Mouse (Mus musculus): Measurements from ENCODE around the gene Gm45618.

The Gm45618 gene

GRCm38 (mm10) chr7:142094301-142095143 is 26.0 kb downstream of the Gm45618 start:
- DNase-seq (ENCODE audit: low spot score in 2 of 2): peak; percentile 71 to 81

- no peak for DNase-seq (ENCODE audit: low spot score in 2 of 2)
These were observed 26.8 kb downstream of the Gm45618 start for GRCm38 (mm10) chr7:142093696-142094240.

GRCm38 (mm10) chr7:142092991-142093390 is 27.5 kb downstream of the Gm45618 start:
- no peak for DNase-seq (ENCODE audit: low spot score in 2 of 2)

- peak; percentile 60 to 71 for DNase-seq (ENCODE audit: low spot score in 2 of 2)
These were observed 28.7 kb downstream of the Gm45618 start for GRCm38 (mm10) chr7:142091848-142092247.

- DNase-seq (ENCODE audit: low spot score in 2 of 2): no peak
These were observed 30.7 kb downstream of the Gm45618 start for GRCm38 (mm10) chr7:142089648-142090447.

- peak; percentile 63 to 64 for DNase-seq (ENCODE audit: low spot score in 2 of 2)
These were observed 31.6 kb downstream of the Gm45618 start for GRCm38 (mm10) chr7:142088886-142089285.

GRCm38 (mm10) chr7:142087069-142087652 is 33.4 kb downstream of the Gm45618 start:
- DNase-seq (ENCODE audit: low spot score in 2 of 2): no peak

- DNase-seq (ENCODE audit: low spot score in 2 of 2): no peak
These were observed 34.2 kb downstream of the Gm45618 start for GRCm38 (mm10) chr7:142086159-142086905.

GRCm38 (mm10) chr7:142084820-142085219 is 35.7 kb downstream of the Gm45618 start:
- peak in 1 of 2 experiments; percentile 50 for DNase-seq (ENCODE audit: low spot score in 2 of 2)

GRCm38 (mm10) chr7:142084395-142084794 is 36.1 kb downstream of the Gm45618 start:
- DNase-seq (ENCODE audit: low spot score in 2 of 2): no peak

- peak in 1 of 2 experiments; percentile 33 for DNase-seq (ENCODE audit: low spot score in 2 of 2)
These were observed 36.8 kb downstream of the Gm45618 start for GRCm38 (mm10) chr7:142083588-142084317.

- DNase-seq (ENCODE audit: low spot score in 2 of 2): no peak
These were observed 37.9 kb downstream of the Gm45618 start for GRCm38 (mm10) chr7:142082607-142083006.

GRCm38 (mm10) chr7:142082179-142082578 is 38.4 kb downstream of the Gm45618 start:
- DNase-seq (ENCODE audit: low spot score in 2 of 2): no peak

GRCm38 (mm10) chr7:142081736-142082135 is 38.8 kb downstream of the Gm45618 start:
- DNase-seq (ENCODE audit: low spot score in 2 of 2): no peak

GRCm38 (mm10) chr7:142080876-142081275 is 39.7 kb downstream of the Gm45618 start:
- DNase-seq (ENCODE audit: low spot score in 2 of 2): no peak

- no peak for DNase-seq (ENCODE audit: low spot score in 2 of 2)
These were observed 41.2 kb downstream of the Gm45618 start for GRCm38 (mm10) chr7:142079365-142079764.

GRCm38 (mm10) chr7:142077138-142077537 is 43.4 kb downstream of the Gm45618 start:
- DNase-seq (ENCODE audit: low spot score in 2 of 2): peak in 1 of 2 experiments; percentile 17

GRCm38 (mm10) chr7:142074146-142074886 is 46.2 kb downstream of the Gm45618 start:
- DNase-seq (ENCODE audit: low spot score in 2 of 2): no peak

- no peak for DNase-seq (ENCODE audit: low spot score in 2 of 2)
These were observed 48.8 kb downstream of the Gm45618 start for GRCm38 (mm10) chr7:142071717-142072116.

GRCm38 (mm10) chr7:142071212-142071578 is 49.3 kb downstream of the Gm45618 start:
- no peak for DNase-seq (ENCODE audit: low spot score in 2 of 2)
